Mouse (Mus musculus) megakaryocyte, embryonic 14.5 days (primary cell): Measurements from ENCODE around the gene Sacm1l. TPM values are rescaled to one million over a fixed set of nuclear protein-coding genes. Genes with fewer than 3 reads are reported as not detected.

Experiments used
- H3K27me3 ChIP-seq: replicated peaks from 2 replicates; pipeline ENCODE3; 2012; ENCODE audit warnings: inconsistent platforms
- H3K36me3 ChIP-seq: replicated peaks from 2 replicates; pipeline ENCODE3; 2012; ENCODE audit warnings: low read length, inconsistent platforms, mixed read lengths
- H3K4me1 ChIP-seq: 2 replicates; pipeline ENCODE4 v1.6.1; 2012; ENCODE audit warnings: inconsistent platforms
- H3K4me3 ChIP-seq: replicated peaks from 2 replicates; pipeline ENCODE3; 2012; ENCODE audit warnings: moderate library complexity, mild to moderate bottlenecking, inconsistent platforms
- H3K9me3 ChIP-seq: 2 replicates; pipeline ENCODE4 v1.6.1; 2012; ENCODE audit warnings: inconsistent platforms
- FLI1 ChIP-seq: IDR thresholded peaks from 2 replicates; pipeline ENCODE4 v1.6.1; 2012; ENCODE audit warnings: low read length, inconsistent platforms, mixed read lengths
- GATA1 ChIP-seq: IDR thresholded peaks from 3 replicates; pipeline ENCODE4 v1.6.1; 2012; ENCODE audit warnings: mixed read lengths, low read length, inconsistent platforms, borderline replicate concordance
- polyA plus RNA-seq: library from polyadenylated mRNA; stranded (reverse); fragments of >175 nt; gene quantifications from 2 replicates; pipeline ENCODE4 v1.2.3, GENCODE M21; 2012; ENCODE audit warnings: low replicate concordance; ENCODE audit not compliant: insufficient read depth

The Sacm1l gene
- polyA plus RNA-seq, 1 experiment: 1.2 TPM

DNA sequence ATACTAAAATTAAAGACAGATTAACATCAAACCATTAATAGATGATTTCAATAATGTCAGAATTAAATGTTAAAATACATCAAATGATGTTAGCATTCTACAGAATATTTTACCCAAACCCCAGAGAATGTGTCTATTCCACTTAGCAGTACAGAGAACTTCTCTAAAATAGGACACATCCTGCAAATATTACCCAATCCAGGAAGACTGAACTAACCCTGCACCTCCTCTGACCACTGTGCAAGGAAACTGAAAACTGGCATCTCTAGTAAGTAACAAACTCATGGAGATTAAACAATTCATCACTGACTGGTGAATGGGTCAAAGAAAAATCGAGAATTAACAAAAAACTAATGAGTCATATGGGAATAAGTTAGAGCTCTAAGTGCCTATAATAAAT, 72.0 kb downstream of the Sacm1l start:
- Histone ChIP-seq H3K9me3 (no peaks in the 10 kb centered on the region), H3K27me3 (no peaks in the 10 kb centered on the region), H3K4me3 (no peak overlapping the region), H3K4me1 (peaks cover 7% of the 10 kb centered on the region; the same call in 1 of the 2 replicates), H3K36me3 (peaks cover 19% of the 10 kb centered on the region)
- TF ChIP-seq FLI1 (no peak), GATA1 (no peak)

DNA sequence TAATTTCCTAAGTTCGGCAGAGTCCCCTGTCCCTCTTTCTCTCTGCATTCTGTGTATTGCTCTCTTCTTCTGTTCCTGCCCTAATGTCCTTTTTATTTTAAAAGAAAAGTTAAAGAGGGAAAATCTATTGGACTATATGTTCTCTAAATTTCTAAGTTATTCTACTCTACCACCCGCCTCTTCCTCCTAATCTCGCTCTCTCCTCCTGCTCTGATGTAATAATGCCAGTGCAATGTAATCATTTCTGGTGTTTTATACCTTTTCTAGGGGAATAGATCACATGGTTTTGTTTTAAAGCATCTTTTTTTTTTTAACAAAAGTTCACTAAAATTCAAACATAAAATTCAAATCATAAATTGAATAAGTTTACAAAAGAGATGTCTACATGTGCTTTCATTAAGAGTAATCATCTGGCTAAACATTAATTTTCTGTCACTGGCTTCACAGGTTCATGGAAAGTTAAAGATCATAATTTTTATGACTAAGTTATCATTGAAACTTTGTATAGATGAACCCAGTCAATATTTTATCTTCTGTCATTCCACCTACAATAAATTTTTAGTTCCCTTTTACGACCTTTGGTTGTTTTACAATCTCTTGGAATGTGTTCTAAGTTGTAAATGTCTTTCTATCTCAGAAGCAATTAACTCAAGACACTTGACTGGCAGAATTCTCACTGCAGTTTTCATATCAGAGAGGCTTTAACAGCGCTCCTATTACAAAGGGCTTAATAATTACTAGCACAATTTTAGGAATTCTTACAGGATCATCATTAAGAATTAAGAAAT, 90.9 kb downstream of the Sacm1l start:
- Histone ChIP-seq H3K4me3 (no peak overlapping the region), H3K27me3 (no peaks in the 10 kb centered on the region), H3K9me3 (no peaks in the 10 kb centered on the region), H3K36me3 (no peaks in the 10 kb centered on the region), H3K4me1 (no peaks in the 10 kb centered on the region)
- no peak for TF ChIP-seq GATA1
- TF ChIP-seq FLI1: no peak

DNA sequence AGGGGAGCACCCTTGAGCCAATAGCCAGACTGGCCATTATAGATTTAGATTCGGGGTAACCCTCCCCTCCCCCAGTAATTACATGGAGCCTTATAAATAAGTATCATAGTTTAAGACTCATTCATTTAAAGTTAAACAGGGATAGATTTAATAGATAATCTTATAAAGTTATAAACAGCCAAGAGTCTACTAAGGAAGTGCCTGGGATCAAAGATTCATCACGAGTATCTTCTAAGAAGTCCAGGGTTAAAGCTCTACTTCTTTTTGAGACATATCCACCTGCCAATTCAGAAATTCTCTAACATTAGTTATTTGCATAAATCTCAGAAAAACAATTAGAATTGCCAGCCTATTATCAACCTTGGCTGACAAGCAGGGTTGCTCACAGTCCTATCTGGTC, 95.2 kb downstream of the Sacm1l start:
- Histone ChIP-seq H3K27me3 (peaks cover 8% of the 10 kb centered on the region), H3K4me1 (no peaks in the 10 kb centered on the region), H3K36me3 (no peaks in the 10 kb centered on the region), H3K4me3 (no peak overlapping the region), H3K9me3 (no peaks in the 10 kb centered on the region)
- TF ChIP-seq FLI1: no peak
- no peak for TF ChIP-seq GATA1

DNA sequence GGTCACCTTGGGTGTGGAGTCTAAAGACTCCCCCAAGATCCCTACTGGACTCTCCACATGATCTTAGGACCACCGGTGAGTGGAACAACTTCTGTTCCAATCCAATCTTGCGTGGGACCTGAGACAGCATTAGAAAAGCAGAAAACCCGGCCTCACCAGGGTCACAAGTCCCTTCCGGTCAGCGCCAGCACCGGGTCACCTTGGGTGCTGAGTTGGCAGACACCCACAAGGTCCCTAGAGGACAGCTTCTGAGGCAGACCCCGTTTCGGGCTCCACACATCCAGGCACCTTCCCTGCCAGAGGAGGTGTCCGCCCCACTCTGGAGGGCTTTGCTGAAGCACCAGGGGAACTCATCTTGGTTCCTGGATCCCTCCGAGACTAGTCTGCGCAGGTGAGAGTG, 96.3 kb downstream of the Sacm1l start:
- H3K36me3 ChIP-seq: no peaks in the 10 kb centered on the region
- no peaks in the 10 kb centered on the region for H3K9me3 ChIP-seq
- peaks cover 11% of the 10 kb centered on the region for H3K27me3 ChIP-seq
- TF ChIP-seq GATA1: no peak
- no peak for TF ChIP-seq FLI1
- no peak overlapping the region for H3K4me3 ChIP-seq
- H3K4me1 ChIP-seq: peaks cover 6% of the 10 kb centered on the region

DNA sequence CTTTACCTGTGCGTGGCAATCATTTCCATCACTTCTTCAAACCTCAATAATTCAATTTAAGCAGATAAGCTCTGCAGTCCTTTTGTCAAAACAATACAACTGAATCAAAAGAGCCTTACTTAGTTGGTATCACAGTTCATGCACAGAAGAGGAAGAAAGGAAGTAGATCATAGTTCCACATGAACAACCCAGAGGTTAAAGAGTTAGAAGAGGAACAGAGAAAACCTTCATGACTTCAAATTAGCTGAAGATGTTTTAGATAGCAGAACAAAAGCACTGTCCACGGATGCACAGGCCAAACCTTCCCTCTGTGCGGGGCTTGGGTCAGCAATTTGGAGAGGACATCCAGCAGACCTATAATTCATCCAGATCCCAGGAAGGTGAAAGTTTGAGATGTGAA, 102.1 kb downstream of the Sacm1l start:
- H3K9me3 ChIP-seq: no peaks in the 10 kb centered on the region
- no peaks in the 10 kb centered on the region for H3K36me3 ChIP-seq
- H3K27me3 ChIP-seq: peaks cover 22% of the 10 kb centered on the region
- no peak overlapping the region for H3K4me3 ChIP-seq
- TF ChIP-seq FLI1: no peak
- TF ChIP-seq GATA1: no peak
- H3K4me1 ChIP-seq: peaks cover 10% of the 10 kb centered on the region

DNA sequence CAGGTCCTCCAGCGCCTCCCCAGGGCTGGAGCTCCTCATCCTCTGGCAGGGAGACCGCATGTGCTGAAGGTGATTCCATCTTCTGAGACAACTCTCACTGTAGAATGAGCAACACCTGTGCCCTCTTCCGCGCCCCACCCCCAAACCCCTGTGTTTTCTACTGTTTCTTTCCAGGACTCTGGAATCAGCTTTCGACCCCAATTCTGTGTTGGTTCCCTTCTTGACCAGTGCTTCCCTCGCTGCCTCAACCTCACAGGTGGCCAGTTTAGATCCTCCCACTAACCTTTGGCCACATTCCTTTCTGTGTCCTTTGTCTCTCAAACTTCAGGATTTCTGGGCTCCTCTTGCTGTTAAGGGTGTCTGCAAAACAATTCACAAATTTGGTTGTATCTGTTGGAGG, 102.7 kb downstream of the Sacm1l start, which contains the start of gene Slc6a20b:
TSS of gene Slc6a20b (minus strand) at position 285 of the 400 bp plus-strand sequence.
- Histone ChIP-seq H3K36me3 (no peaks in the 10 kb centered on the region), H3K4me3 (no peak within 1 kb of the TSS), H3K9me3 (no peaks in the 10 kb centered on the region), H3K4me1 (peaks cover 10% of the 10 kb centered on the region), H3K27me3 (peaks cover 24% of the 10 kb centered on the region)
- no peak for TF ChIP-seq FLI1
- no peak for TF ChIP-seq GATA1

DNA sequence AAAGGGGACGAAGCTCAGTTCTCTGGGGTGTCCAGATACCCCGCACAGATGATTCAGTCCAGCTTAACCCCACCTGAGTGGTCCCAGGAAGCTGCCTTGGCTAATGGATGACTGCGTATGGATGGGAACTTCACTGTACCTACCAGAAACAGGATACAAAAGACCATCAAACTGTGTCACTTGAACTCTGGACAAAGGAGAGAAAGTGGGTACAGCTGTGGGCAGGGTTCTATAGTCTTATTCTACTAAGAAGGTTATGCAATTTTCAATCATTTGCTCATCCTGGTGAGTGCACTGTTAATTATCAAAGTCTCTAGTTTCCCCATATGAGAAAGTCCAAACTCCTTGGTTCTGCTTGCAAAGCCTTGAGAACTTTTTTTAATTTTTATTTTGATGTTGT, 103.4 kb downstream of the Sacm1l start:
- H3K9me3 ChIP-seq: no peaks in the 10 kb centered on the region

DNA sequence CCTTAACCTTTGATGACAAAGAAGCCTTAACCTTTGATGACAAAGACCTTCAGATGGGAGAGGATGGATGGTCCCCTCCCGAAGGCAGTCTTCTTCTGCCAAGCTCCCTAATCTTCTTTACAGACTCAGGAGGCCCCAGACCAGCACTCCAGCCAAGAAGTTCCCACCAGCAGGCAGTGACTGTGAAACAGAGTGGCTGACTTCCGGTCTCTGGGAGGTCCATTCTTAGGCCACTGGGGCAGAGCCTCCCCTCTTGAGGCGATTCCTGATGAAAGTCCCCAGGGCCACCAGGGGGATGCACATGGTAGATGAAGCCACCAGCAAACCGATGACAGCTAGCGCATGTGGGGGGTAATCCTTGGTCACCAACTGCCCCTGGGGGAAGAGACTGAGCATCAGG, 107.2 kb downstream of the Sacm1l start:
- Histone ChIP-seq H3K4me1 (peaks cover 10% of the 10 kb centered on the region), H3K4me3 (no peak overlapping the region), H3K9me3 (no peaks in the 10 kb centered on the region), H3K27me3 (peaks cover 13% of the 10 kb centered on the region), H3K36me3 (no peaks in the 10 kb centered on the region)
- TF ChIP-seq GATA1 (no peak), FLI1 (no peak)

More for the DNA sequence above, 103.4 kb downstream of the Sacm1l start:
- Histone ChIP-seq H3K4me3 (no peak overlapping the region), H3K4me1 (peaks cover 10% of the 10 kb centered on the region), H3K27me3 (peaks cover 24% of the 10 kb centered on the region), H3K36me3 (no peaks in the 10 kb centered on the region)
- TF ChIP-seq GATA1 (no peak), FLI1 (no peak)

DNA sequence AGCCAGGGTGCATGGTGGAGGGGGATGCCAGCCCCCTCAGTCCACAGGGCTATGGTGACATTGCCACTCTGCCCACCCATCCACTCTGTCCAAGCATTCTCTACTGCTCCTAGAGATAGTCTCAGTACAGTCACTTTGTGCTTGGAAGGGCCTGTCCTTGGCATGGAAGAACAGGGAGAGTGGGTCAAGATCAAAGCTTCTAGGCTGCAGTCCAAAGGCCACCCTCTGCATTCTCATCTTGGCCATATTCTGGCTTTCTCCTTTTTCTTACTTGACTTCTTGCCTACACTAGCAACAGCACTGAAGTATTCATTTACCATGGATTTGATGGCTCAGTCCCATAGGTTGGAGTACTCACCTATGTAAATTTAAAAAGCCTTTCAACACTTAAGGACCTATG, 108.7 kb downstream of the Sacm1l start:
- peaks cover 10% of the 10 kb centered on the region for H3K27me3 ChIP-seq
- no peaks in the 10 kb centered on the region for H3K36me3 ChIP-seq
- H3K4me1 ChIP-seq: peaks cover 10% of the 10 kb centered on the region
- no peak overlapping the region for H3K4me3 ChIP-seq
- TF ChIP-seq GATA1 (no peak), FLI1 (no peak)
- H3K9me3 ChIP-seq: 0 out of 2 replicates have a peak, but pooled peaks cover under 1% of the 10 kb centered on the region

DNA sequence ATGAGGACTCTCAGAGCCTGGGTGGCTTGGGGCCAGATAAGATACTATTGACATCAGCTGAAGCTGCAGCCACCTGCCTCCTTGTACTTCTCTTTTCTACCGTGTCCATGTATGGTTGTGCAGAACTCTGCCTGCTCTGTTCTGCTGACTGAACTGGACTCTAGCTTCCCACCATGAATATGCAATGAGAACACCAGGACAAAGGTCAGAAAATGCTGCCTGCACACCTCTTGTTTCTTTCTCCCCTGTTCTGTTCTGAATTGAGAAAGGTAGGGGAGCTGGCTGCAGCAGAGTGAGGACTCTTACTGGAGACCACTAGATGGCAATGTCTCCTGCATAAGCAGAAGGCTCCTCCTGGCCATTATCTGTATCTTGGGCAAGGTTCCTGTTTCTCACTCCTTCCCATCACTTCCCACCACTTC, 109.1 kb downstream of the Sacm1l start:
- TF ChIP-seq FLI1: no peak
- no peak for TF ChIP-seq GATA1
- Histone ChIP-seq H3K27me3 (peaks cover 10% of the 10 kb centered on the region), H3K9me3 (peaks cover 4% of the 10 kb centered on the region; the same call in 1 of the 2 replicates), H3K36me3 (no peaks in the 10 kb centered on the region), H3K4me1 (peaks cover 10% of the 10 kb centered on the region), H3K4me3 (no peak overlapping the region)

DNA sequence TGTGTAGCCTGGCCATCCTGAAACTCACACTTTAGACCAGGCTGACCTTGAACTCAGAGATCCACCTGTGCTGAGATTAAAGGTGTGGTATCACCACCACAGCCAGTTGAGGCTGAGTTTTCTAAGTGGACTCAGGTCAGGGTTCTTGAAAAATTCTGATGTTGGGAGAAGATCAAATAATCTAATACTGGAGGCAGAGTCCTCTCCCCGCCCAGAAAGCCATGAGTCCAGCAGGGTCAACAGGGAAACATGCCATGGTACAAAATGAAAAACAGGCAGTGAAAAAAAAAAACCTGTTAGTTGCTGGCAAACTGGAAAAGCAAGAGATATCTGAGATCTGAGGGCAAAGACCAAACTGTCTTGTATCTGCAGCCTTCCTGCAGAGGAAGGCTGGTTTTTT, 110.5 kb downstream of the Sacm1l start:
- H3K4me1 ChIP-seq: peaks cover 10% of the 10 kb centered on the region
- H3K36me3 ChIP-seq: no peaks in the 10 kb centered on the region
- peaks cover 10% of the 10 kb centered on the region for H3K27me3 ChIP-seq
- TF ChIP-seq FLI1 (no peak), GATA1 (no peak)
- H3K4me3 ChIP-seq: no peak overlapping the region
- H3K9me3 ChIP-seq: peaks cover 4% of the 10 kb centered on the region; the same call in 1 of the 2 replicates

Other genes starting within 250 kb of the Sacm1l start
- 5.2 and 25.0 TPM in 2 replicates for gene Lars2, start 162.8 kb upstream of the Sacm1l start, polyA plus RNA-seq
- gene Limd1, start 51.1 kb upstream of the Sacm1l start, polyA plus RNA-seq: 5.0 and 8.8 TPM in 2 replicates
- 1.2 TPM in 1 of 2 replicates, not detected in the other for gene Slc6a20b, start 102.8 kb downstream of the Sacm1l start, polyA plus RNA-seq
- 0.44 TPM in 1 of 2 replicates, not detected in the other for gene Ccr9, start 148.7 kb downstream of the Sacm1l start, polyA plus RNA-seq
- 0.06 TPM in 1 of 2 replicates, not detected in the other for gene Slc6a20a, start 149.1 kb downstream of the Sacm1l start, polyA plus RNA-seq
- 2.3 TPM in 1 of 2 replicates, not detected in the other for gene Lztfl1, start 187.9 kb downstream of the Sacm1l start, polyA plus RNA-seq